Mouse (Mus musculus): ENCODE measurements at regions not wholly inside any gene's neighbourhood (a gene's known extent, or its start where the extent isn't known, plus 50 kb on each side); places are given as distances from the start of the nearest gene placed in this dataset.

GRCm38 (mm10) chr13:5615327-5615726 lies 246.0 kb upstream of the Klf6 start:
- TF ChIP-seq ZC3H11A (IDR thresholded peaks at IDR 0.05; ENCODE audit: low read depth, low read length) (no peak), ETS1 (IDR thresholded peaks at IDR 0.05; ENCODE audit: low read depth, low read length) (no peak), POLR2AphosphoS5 (IDR thresholded peaks at IDR 0.05; ENCODE audit: borderline replicate concordance, low read depth, low read length) (no peak), MYB (IDR thresholded peaks at IDR 0.05; ENCODE audit: low read depth, low read length) (no peak), USF1 (IDR thresholded peaks at IDR 0.05; ENCODE audit: low read depth, low read length) (no peak), GATA1 (IDR thresholded peaks at IDR 0.05; ENCODE audit: low read depth, low read length) (no peak), E2F4 (IDR thresholded peaks at IDR 0.05; ENCODE audit: borderline replicate concordance, low read depth, low read length) (no peak), GABPA (IDR thresholded peaks at IDR 0.05; ENCODE audit: low read depth, low read length) (no peak), CHD1 (IDR thresholded peaks at IDR 0.05; ENCODE audit: low read depth, low read length) (no peak), SIN3A (IDR thresholded peaks at IDR 0.05; ENCODE audit: low read length) (no peak), BHLHE40 (IDR thresholded peaks at IDR 0.05; ENCODE audit: borderline replicate concordance, low read depth, low read length) (no peak), RAD21 (IDR thresholded peaks at IDR 0.05; ENCODE audit: low read depth, low read length) (no peak), MAX (IDR thresholded peaks at IDR 0.05; ENCODE audit: low read length) (no peak), RCOR1 (IDR thresholded peaks at IDR 0.05; ENCODE audit: low read depth, low read length) (no peak), EP300 (IDR thresholded peaks at IDR 0.05; ENCODE audit: low read depth in 1 of 2, low read length in 2 of 2) (no peak), CTCF (IDR thresholded peaks at IDR 0.05 in 2 of 3, conservative IDR thresholded peaks at IDR 0.05 in 1 of 3; ENCODE audit: control insufficient read depth in 1 of 3, insufficient read depth in 1 of 3, low read depth in 2 of 3, low read length in 3 of 3, poor library complexity in 1 of 3, severe bottlenecking in 1 of 3) (no peak)
- H3K36me3 ChIP-seq (ENCODE audit: control insufficient read depth in 1 of 2, insufficient read depth in 2 of 2, low read length in 2 of 2), result no peaks in the 10 kb centered on the region
- H3K9me3 ChIP-seq (replicated peaks; ENCODE audit: insufficient read depth, low read length), result no peaks in the 10 kb centered on the region
- no peak overlapping the region for H3K27ac ChIP-seq (ENCODE audit: control insufficient read depth, low read depth, low read length)
- no peak overlapping the region for H3K9ac ChIP-seq (ENCODE audit: control insufficient read depth, low read depth, low read length, poor library complexity, severe bottlenecking)
- no peak for DNase-seq (ENCODE audit: low read depth, low spot score)
- no peaks in the 10 kb centered on the region for H3K79me2 ChIP-seq (ENCODE audit: control insufficient read depth, insufficient read depth, low read length, poor library complexity)
- no peaks in the 10 kb centered on the region for H3K4me1 ChIP-seq (ENCODE audit: control insufficient read depth in 1 of 2, insufficient read depth in 2 of 2, low read length in 2 of 2)
- H3K4me3 ChIP-seq (ENCODE audit: control insufficient read depth in 1 of 2, insufficient read depth in 1 of 2, low read depth in 2 of 2, low read length in 2 of 2), result no peak overlapping the region
- no peaks in the 10 kb centered on the region for H3K27me3 ChIP-seq (ENCODE audit: control insufficient read depth in 1 of 2, insufficient read depth in 2 of 2, low read length in 2 of 2)

- DNase-seq (ENCODE audit: low read depth, low spot score), result no peak
- Histone ChIP-seq H3K27me3 (ENCODE audit: control insufficient read depth in 1 of 2, insufficient read depth in 2 of 2, low read length in 2 of 2) (no peaks in the 10 kb centered on the region), H3K4me1 (ENCODE audit: control insufficient read depth in 1 of 2, insufficient read depth in 2 of 2, low read length in 2 of 2) (no peaks in the 10 kb centered on the region), H3K4me3 (ENCODE audit: control insufficient read depth in 1 of 2, insufficient read depth in 1 of 2, low read depth in 2 of 2, low read length in 2 of 2) (no peak overlapping the region), H3K9ac (ENCODE audit: control insufficient read depth, low read depth, low read length, poor library complexity, severe bottlenecking) (no peak overlapping the region), H3K36me3 (ENCODE audit: control insufficient read depth in 1 of 2, insufficient read depth in 2 of 2, low read length in 2 of 2) (no peaks in the 10 kb centered on the region), H3K79me2 (ENCODE audit: control insufficient read depth, insufficient read depth, low read length, poor library complexity) (no peaks in the 10 kb centered on the region), H3K27ac (ENCODE audit: control insufficient read depth, low read depth, low read length) (no peak overlapping the region), H3K9me3 (replicated peaks; ENCODE audit: insufficient read depth, low read length) (no peaks in the 10 kb centered on the region)
- TF ChIP-seq NRF1 (IDR thresholded peaks at IDR 0.05; ENCODE audit: insufficient read depth, low read depth, low read length, poor library complexity, severe bottlenecking), result no peak
- no peak for TF ChIP-seq ZMIZ1 (IDR thresholded peaks at IDR 0.05; ENCODE audit: low read depth, low read length)
- TF ChIP-seq ZC3H11A (IDR thresholded peaks at IDR 0.05; ENCODE audit: low read depth, low read length), result no peak
- TF ChIP-seq ZKSCAN1 (IDR thresholded peaks at IDR 0.05; ENCODE audit: low read depth, low read length), result no peak
- TF ChIP-seq RAD21 (IDR thresholded peaks at IDR 0.05; ENCODE audit: low read depth, low read length), result no peak
- no peak for TF ChIP-seq TAL1 (IDR thresholded peaks at IDR 0.05; ENCODE audit: low read length)
- TF ChIP-seq USF1 (IDR thresholded peaks at IDR 0.05; ENCODE audit: low read depth, low read length), result no peak
- TF ChIP-seq POLR2AphosphoS2 (IDR thresholded peaks at IDR 0.05; ENCODE audit: low read length), result no peak
- no peak for TF ChIP-seq RCOR1 (IDR thresholded peaks at IDR 0.05; ENCODE audit: low read depth, low read length)
- no peak for TF ChIP-seq SMC3 (IDR thresholded peaks at IDR 0.05; ENCODE audit: low read depth, low read length)
Observed at GRCm38 (mm10) chr13:5628124-5628523, 233.2 kb upstream of the Klf6 start.

Data from MEL (cell line).